In genomic region chr10:59277116-59277515, GRCm38 (mm10) we compare ENCODE assay signal across 20 mouse cellular contexts. TPM values are rescaled to one million over a fixed set of nuclear protein-coding genes. Genes with fewer than 3 reads are reported as not detected.
A peak's percentile ranks its signal among the peaks of the same experiment; 100 is the strongest.
DNase-seq lines count a peak whose midpoint lies in the region; ATAC-seq and TF ChIP-seq lines count a peak whose summit lies in the region.
"Had no signal": no experiment of that assay in that cellular context is flagged by ENCODE, and none has a peak within 500 bp of the region (broad histone marks: within the 10 kb centered on the region; RNA-seq: fewer than 3 reads in every experiment).

No protein-coding gene starts in this region.

- peak; percentile 60 for DNase-seq in heart, adult 11 months
- no peak for DNase-seq in heart, adult 2 months
- DNase-seq in CH12.LX (ENCODE audit: extremely low read depth), result no peak
- peak; percentile 49 for DNase-seq in kidney, adult 18-20 months
- peak; percentile 44 for DNase-seq in kidney, postnatal 10 days
- DNase-seq in left cerebral cortex, adult 2 months (ENCODE audit: extremely low spot score in 1 of 2, low spot score in 2 of 2), result no peak
- DNase-seq: adrenal gland, postnatal 14 days; B cell, adult 2 months; cerebellum, adult 11-12 months; heart, adult 18-20 months; lung, postnatal 10 days; thymus, postnatal 14 days had no signal

- no peak for ATAC-seq in forebrain, embryonic 15.5 days (replicated peaks)
- ATAC-seq in megakaryocyte-erythroid progenitor cell, adult 5-6 weeks (replicated peaks; ENCODE audit: low FRiP score, low TSS enrichment, poor library complexity, severe bottlenecking), result no peak
- ATAC-seq: hindbrain, postnatal 0 days had no signal

- in situ Hi-C loops in CH12.LX (cut with MboI; ENCODE audit: low pct_ligation_motif_present, low pct_unique_long_range_greater_than_20kb, low sequenced_read_pairs), result loop anchor here (25.0 kb wide), 1 partner anchor 465 kb away; the partner anchor contains the start of gene Sh3rf3

- peak overlapping the region; percentile 89 for H3K4me2 ChIP-seq in CH12.LX (ENCODE audit: insufficient read depth, low read depth, poor library complexity, severe bottlenecking)
- no peak overlapping the region for H3K4me2 ChIP-seq in forebrain, embryonic 15.5 days (replicated peaks)
- H3K4me2 ChIP-seq: forebrain, embryonic 12.5 days; heart, embryonic 15.5 days; limb, embryonic 13.5 days; neural tube, embryonic 12.5 days had no signal

- TF ChIP-seq EP300 in heart, adult 2 months (IDR thresholded peaks at IDR 0.05; ENCODE audit: insufficient read depth, low read depth, low read length), result no peak
- peak; percentile 61 for TF ChIP-seq EP300 in CH12.LX (IDR thresholded peaks at IDR 0.05; ENCODE audit: low read length)

- intact Hi-C loops in heart, adult 2 months (cut with DNase I), result no loop called here
- intact Hi-C loops in left cerebral cortex, adult 2 months (cut with DNase I), result no loop called here

- no peaks in the 10 kb centered on the region for H3K9me3 ChIP-seq in CH12.LX (replicated peaks; ENCODE audit: low read length)
- no peaks in the 10 kb centered on the region for H3K9me3 ChIP-seq in forebrain, embryonic 15.5 days
- H3K9me3 ChIP-seq: forebrain, embryonic 12.5 days; heart, embryonic 15.5 days; limb, embryonic 13.5 days; neural tube, embryonic 12.5 days had no signal

- H3K4me1 ChIP-seq in heart, adult 2 months (ENCODE audit: control insufficient read depth, insufficient read depth, low read length), result peaks cover 3% of the 10 kb centered on the region; the same call in 1 of the 2 replicates
- peaks cover 2 to 4% of the 10 kb centered on the region in 2 experiments; a peak in 1 of 4 replicates for H3K4me1 ChIP-seq in CH12.LX (ENCODE audit: control insufficient read depth in 1 of 2, insufficient read depth in 2 of 2)
- no peaks in the 10 kb centered on the region for H3K4me1 ChIP-seq in forebrain, embryonic 15.5 days
- H3K4me1 ChIP-seq: forebrain, embryonic 12.5 days; limb, embryonic 13.5 days had no signal

- TF ChIP-seq POLR2A in heart, adult 2 months (IDR thresholded peaks at IDR 0.05; ENCODE audit: insufficient read depth, low read depth, low read length), result no peak
- TF ChIP-seq POLR2A in CH12.LX (IDR thresholded peaks at IDR 0.05; ENCODE audit: low read depth, low read length), result no peak

- TF ChIP-seq RAD21 in CH12.LX (IDR thresholded peaks at IDR 0.05; ENCODE audit: low read depth, low read length), result no peak

- no peaks in the 10 kb centered on the region for H3K79me2 ChIP-seq in heart, adult 2 months (replicated peaks; ENCODE audit: control insufficient read depth, insufficient read depth, low read length)
- H3K79me2 ChIP-seq in CH12.LX (replicated peaks; ENCODE audit: control insufficient read depth, extremely low read depth, insufficient read depth, poor library complexity, severe bottlenecking), result no peaks in the 10 kb centered on the region

- no peaks in the 10 kb centered on the region for H3K27me3 ChIP-seq in heart, adult 2 months (ENCODE audit: control insufficient read depth, insufficient read depth, low read length)
- H3K27me3 ChIP-seq in CH12.LX (replicated peaks), result no peaks in the 10 kb centered on the region
- H3K27me3 ChIP-seq in forebrain, embryonic 15.5 days, result no peaks in the 10 kb centered on the region
- H3K27me3 ChIP-seq: forebrain, embryonic 12.5 days; heart, embryonic 15.5 days; limb, embryonic 13.5 days; neural tube, embryonic 12.5 days had no signal

- no peak overlapping the region for H3K4me3 ChIP-seq in heart, adult 2 months
- H3K4me3 ChIP-seq in CH12.LX (replicated peaks in 1 of 3; ENCODE audit: low read depth in 2 of 3, low read length in 2 of 3, poor library complexity in 1 of 3), result no peak overlapping the region
- no peak overlapping the region for H3K4me3 ChIP-seq in forebrain, embryonic 15.5 days
- no peak overlapping the region for H3K4me3 ChIP-seq in left cerebral cortex, adult 2 months
- H3K4me3 ChIP-seq: forebrain, embryonic 12.5 days; heart, embryonic 15.5 days; limb, embryonic 13.5 days; neural tube, embryonic 12.5 days had no signal

- dilution Hi-C loops in CH12.LX (cut with MboI; ENCODE audit: extremely low pct_ligation_motif_present, extremely low pct_unique_long_range_greater_than_20kb, low sequenced_read_pairs), result no loop called here

- WGBS in heart, adult 2 months, result 49% methylated on average over 10 of the region's 10 CpGs
- 77% methylated on average over 10 of the region's 10 CpGs for WGBS in forebrain, embryonic 15.5 days

- H3K36me3 ChIP-seq in heart, adult 2 months (ENCODE audit: control insufficient read depth, insufficient read depth, low read length), result no peaks in the 10 kb centered on the region
- H3K36me3 ChIP-seq in CH12.LX (replicated peaks in 1 of 2; ENCODE audit: control insufficient read depth in 1 of 2, insufficient read depth in 1 of 2, low read length in 1 of 2), result no peaks in the 10 kb centered on the region
- H3K36me3 ChIP-seq in forebrain, embryonic 15.5 days, result no peaks in the 10 kb centered on the region
- H3K36me3 ChIP-seq: forebrain, embryonic 12.5 days; heart, embryonic 15.5 days; limb, embryonic 13.5 days; neural tube, embryonic 12.5 days had no signal

- no peak overlapping the region for H3K27ac ChIP-seq in heart, adult 2 months
- H3K27ac ChIP-seq in CH12.LX (ENCODE audit: insufficient read depth, low read depth), result no peak overlapping the region
- no peak overlapping the region for H3K27ac ChIP-seq in forebrain, embryonic 15.5 days (replicated peaks)
- H3K27ac ChIP-seq in left cerebral cortex, adult 2 months, result no peak overlapping the region
- H3K27ac ChIP-seq: forebrain, embryonic 12.5 days; heart, embryonic 15.5 days; hindbrain, postnatal 0 days; limb, embryonic 13.5 days; neural tube, embryonic 12.5 days; stomach, postnatal 0 days had no signal

- TF ChIP-seq CTCF in heart, adult 2 months (IDR thresholded peaks at IDR 0.05), result no peak
- no peak for TF ChIP-seq CTCF in CH12.LX (conservative IDR thresholded peaks at IDR 0.05 in 1 of 2, IDR thresholded peaks at IDR 0.05 in 1 of 2; ENCODE audit: low read depth in 2 of 2, low read length in 2 of 2)
- TF ChIP-seq CTCF in left cerebral cortex, adult 2 months (IDR thresholded peaks at IDR 0.05), result no peak

- no peak overlapping the region for H3K9ac ChIP-seq in heart, adult 2 months (ENCODE audit: low read depth, low read length)
- H3K9ac ChIP-seq in CH12.LX (ENCODE audit: insufficient read depth, low read depth), result no peak overlapping the region
- no peak overlapping the region for H3K9ac ChIP-seq in forebrain, embryonic 15.5 days (replicated peaks)
- H3K9ac ChIP-seq: forebrain, embryonic 12.5 days; heart, embryonic 15.5 days; limb, embryonic 13.5 days; neural tube, embryonic 12.5 days had no signal

TF ChIP-seq in CH12.LX, 34 proteins besides CTCF, POLR2A, EP300 and RAD21:
- TF ChIP-seq SIN3A (IDR thresholded peaks at IDR 0.05; ENCODE audit: low read length) (no peak), USF2 (conservative IDR thresholded peaks at IDR 0.05; ENCODE audit: low read depth, low read length) (no peak), PAX5 (IDR thresholded peaks at IDR 0.05; ENCODE audit: low read length) (no peak), IRF4 (IDR thresholded peaks at IDR 0.05; ENCODE audit: low read depth, low read length) (peak; percentile 61), JUN (IDR thresholded peaks at IDR 0.05; ENCODE audit: insufficient read depth, low read depth, low read length) (peak; percentile 8; the same call in 1 of the 2 replicates), JUND (conservative IDR thresholded peaks at IDR 0.05; ENCODE audit: low read depth, low read length) (0 out of 2 replicates have a peak, but pooled peaks have one; percentile 26), TCF12 (IDR thresholded peaks at IDR 0.05; ENCODE audit: low read depth, low read length) (peak; percentile 29; the same call in 1 of the 2 replicates)

RNA-seq across cellular contexts. Expression of gene P4ha1, which starts 46.0 kb away (rescaled TPM):
- 10 to 100 TPM; 42.4 to 48.0 TPM for total RNA-seq in heart, adult 2 months (2021)
- 14.8 and 34.7 TPM in 2 replicates for polyA plus RNA-seq in heart, adult 2 months (2012; rRNA removed)
- 52.0 and 87.2 TPM in 2 replicates for total RNA-seq in CH12.LX (2012; rRNA removed)
- 138 and 141 TPM in 2 replicates for total RNA-seq in CH12.LX (2014; rRNA removed)
- polyA plus RNA-seq in CH12.LX (2012; ENCODE audit: insufficient read length, low read depth), result 38.4 and 39.9 TPM in 2 replicates
- polyA plus RNA-seq in forebrain, embryonic 15.5 days (2015; fragmentation: Nextera tagmentation; extraction: Ambion mirVana), result 29.9 and 34.7 TPM in 2 replicates
- 10 to 100 TPM; 37.6 to 49.7 TPM for total RNA-seq in left cerebral cortex, adult 2 months (2021)
- 4.2 and 8.6 TPM in 2 replicates for total RNA-seq in megakaryocyte-erythroid progenitor cell, adult 5-6 weeks (2014; fragmentation: Nextera tagmentation)
- total RNA-seq in megakaryocyte-erythroid progenitor cell, adult 5-6 weeks (2017), result 13.4 and 15.8 TPM in 2 replicates

RNA-seq across cellular contexts. Expression of gene Sowahc, which starts 55.4 kb away (rescaled TPM):
- total RNA-seq in heart, adult 2 months (2021), result 1 to 10 TPM; 1.2 to 1.3 TPM
- 1.0 and 1.4 TPM in 2 replicates for polyA plus RNA-seq in heart, adult 2 months (2012; rRNA removed)
- total RNA-seq in CH12.LX (2012; rRNA removed) (25.1 and 25.9 TPM in 2 replicates), CH12.LX (2014; rRNA removed) (50.0 and 52.2 TPM in 2 replicates)
- 19.1 and 19.9 TPM in 2 replicates for polyA plus RNA-seq in CH12.LX (2012; ENCODE audit: insufficient read length, low read depth)
- 16.2 and 17.8 TPM in 2 replicates for polyA plus RNA-seq in forebrain, embryonic 15.5 days (2015; fragmentation: Nextera tagmentation; extraction: Ambion mirVana)
- total RNA-seq in left cerebral cortex, adult 2 months (2021), result 1 to 10 TPM; 7.1 to 7.7 TPM
- 0.62 TPM in 1 of 2 replicates, not detected in the other for total RNA-seq in megakaryocyte-erythroid progenitor cell, adult 5-6 weeks (2014; fragmentation: Nextera tagmentation)
- 0.15 and 2.1 TPM in 2 replicates for total RNA-seq in megakaryocyte-erythroid progenitor cell, adult 5-6 weeks (2017)

RNA-seq across cellular contexts. Expression of gene Sept10, which starts 55.5 kb away (rescaled TPM):
- 10 to 100 TPM; 15.2 to 17.3 TPM for total RNA-seq in heart, adult 2 months (2021)
- 8.4 and 13.1 TPM in 2 replicates for polyA plus RNA-seq in heart, adult 2 months (2012; rRNA removed)
- 8.5 and 10.3 TPM in 2 replicates for total RNA-seq in CH12.LX (2012; rRNA removed)
- 13.1 and 14.9 TPM in 2 replicates for total RNA-seq in CH12.LX (2014; rRNA removed)
- 6.9 and 8.9 TPM in 2 replicates for polyA plus RNA-seq in CH12.LX (2012; ENCODE audit: insufficient read length, low read depth)
- 25.2 and 25.8 TPM in 2 replicates for polyA plus RNA-seq in forebrain, embryonic 15.5 days (2015; fragmentation: Nextera tagmentation; extraction: Ambion mirVana)
- total RNA-seq in left cerebral cortex, adult 2 months (2021), result 1 to 10 TPM; 6.6 to 6.9 TPM
- total RNA-seq in megakaryocyte-erythroid progenitor cell, adult 5-6 weeks (2014; fragmentation: Nextera tagmentation), result 0.37 TPM in 1 of 2 replicates, not detected in the other
- total RNA-seq in megakaryocyte-erythroid progenitor cell, adult 5-6 weeks (2017), result not detected in 2 replicates

Comparison
In these comparisons a context has a peak if more than half of its experiments do, and no peak if none do; other contexts are left out.
1. DNase-seq: peak in heart, adult 11 months (single experiment), kidney, adult 18-20 months (single experiment) and kidney, postnatal 10 days (single experiment); none in heart, adult 2 months (0 of 2), CH12.LX (single experiment) and left cerebral cortex, adult 2 months (0 of 2).
2. RNA of gene Sept10, which starts 55.5 kb away (total RNA-seq): 15.2 to 17.3 TPM in heart, adult 2 months, 8.5 to 14.9 TPM in CH12.LX and 6.6 to 6.9 TPM in left cerebral cortex, adult 2 months; 0.37 TPM in megakaryocyte-erythroid progenitor cell, adult 5-6 weeks; every median in the first group is over 4 times any median in the second.